Mouse (Mus musculus) liver, adult 2 months (tissue): ENCODE results near the gene Tango6.

Experiments
- CTCF ChIP-seq: fragments of 200-500 bp; IDR thresholded peaks from 2 replicates; pipeline ENCODE4 v1.5.1; 2011; ENCODE audit warnings: low read depth, low read length, control low read depth
- POLR2A ChIP-seq: fragments of 200-500 bp; IDR thresholded peaks from 2 replicates; pipeline ENCODE4 v1.6.1; 2011; ENCODE audit warnings: low read length, control low read depth; ENCODE audit not compliant: insufficient read depth; ENCODE audit errors: extremely low read depth

- TF ChIP-seq CTCF (no peak), POLR2A (no peak)
Observed at GRCm38 (mm10) chr8:106789623-106790022, 106.8 kb downstream of the Tango6 start.
